Mouse (Mus musculus): ENCODE measurements around the gene Fbxo6.
"Not testable (repeated sequence)": the region's sequence is repeated elsewhere in the genome, so short reads cannot be mapped to it uniquely, and the experiment has no call there.

The Fbxo6 gene

DNA sequence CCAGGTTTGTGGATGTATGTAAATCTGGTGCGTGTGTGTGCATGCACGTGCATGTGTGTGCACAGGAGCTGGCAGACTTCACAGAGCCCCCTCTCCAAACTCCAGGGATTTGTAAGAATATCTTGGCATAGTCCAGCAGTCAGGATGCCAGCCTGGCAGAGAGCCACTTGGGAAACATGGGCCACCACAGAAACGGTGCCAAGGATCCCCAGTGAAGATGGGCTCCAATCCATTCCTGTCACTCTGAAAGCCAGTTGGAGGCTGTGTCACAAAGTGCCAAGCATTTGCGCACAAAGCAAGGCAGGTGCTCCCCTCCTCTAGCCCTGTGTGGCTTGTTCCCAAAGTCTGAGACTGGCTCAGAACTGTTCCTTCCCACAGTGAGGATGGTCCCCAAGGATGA lies 30.6 kb downstream of the Fbxo6 start:
- no peak for DNase-seq

DNA sequence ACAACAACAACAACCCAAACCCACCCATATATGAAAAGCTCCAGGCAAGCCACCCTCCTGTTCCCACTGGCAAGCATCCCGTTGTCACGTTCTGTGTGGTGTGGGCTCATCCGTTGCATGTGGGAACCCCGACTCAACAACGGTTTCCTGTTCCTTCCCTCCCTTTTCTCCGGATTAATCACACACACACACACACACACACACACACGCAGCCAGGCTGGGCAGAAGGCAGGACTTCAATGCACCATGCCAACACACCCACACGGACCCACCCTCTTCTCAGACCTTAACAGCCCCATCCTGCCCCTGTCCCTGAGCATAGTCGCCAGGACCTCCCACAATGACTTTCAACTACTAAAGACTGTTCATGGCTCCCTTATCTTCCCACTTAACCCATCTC lies 31.4 kb downstream of the Fbxo6 start:
- DNase-seq: no peak

DNA sequence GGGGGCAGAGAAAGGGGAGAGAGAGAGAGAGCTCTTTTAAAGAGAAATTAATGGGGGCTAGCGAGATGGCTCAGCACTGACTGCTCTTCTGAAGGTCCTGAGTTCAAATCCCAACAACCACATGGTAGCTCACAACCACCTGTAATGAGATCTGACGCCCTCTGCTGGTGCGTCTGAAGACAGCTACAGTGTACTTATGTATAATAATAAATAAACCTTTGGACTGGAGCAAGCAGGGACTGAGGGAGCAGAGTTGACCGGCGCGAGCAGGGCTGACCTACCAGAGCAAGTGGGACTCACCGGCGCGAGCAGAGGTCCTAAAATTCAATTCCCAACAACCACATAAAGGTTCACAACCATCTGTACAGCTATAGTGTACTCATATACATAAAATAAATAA lies 32.4 kb downstream of the Fbxo6 start:
- DNase-seq: not testable (repeated sequence)

DNA sequence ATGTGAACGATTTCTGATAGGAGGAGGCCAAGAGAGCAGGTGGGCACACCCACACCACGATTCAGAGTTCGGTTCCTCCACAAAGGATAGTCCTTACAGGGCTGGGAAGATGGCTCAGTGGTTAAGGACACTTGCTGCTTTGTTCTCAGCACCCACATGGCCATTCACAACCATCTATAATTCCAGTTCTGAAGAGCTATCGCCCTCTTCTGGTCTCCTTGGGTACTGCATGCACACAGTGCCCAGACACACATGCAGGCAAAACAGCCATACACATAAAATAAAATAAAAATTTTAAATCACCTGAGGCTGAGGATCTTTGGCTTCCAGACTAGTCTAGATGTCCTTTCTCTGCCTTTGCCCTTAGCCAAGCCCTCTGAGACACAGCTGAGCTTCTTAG lies 34.5 kb downstream of the Fbxo6 start:
- no peak for DNase-seq

DNA sequence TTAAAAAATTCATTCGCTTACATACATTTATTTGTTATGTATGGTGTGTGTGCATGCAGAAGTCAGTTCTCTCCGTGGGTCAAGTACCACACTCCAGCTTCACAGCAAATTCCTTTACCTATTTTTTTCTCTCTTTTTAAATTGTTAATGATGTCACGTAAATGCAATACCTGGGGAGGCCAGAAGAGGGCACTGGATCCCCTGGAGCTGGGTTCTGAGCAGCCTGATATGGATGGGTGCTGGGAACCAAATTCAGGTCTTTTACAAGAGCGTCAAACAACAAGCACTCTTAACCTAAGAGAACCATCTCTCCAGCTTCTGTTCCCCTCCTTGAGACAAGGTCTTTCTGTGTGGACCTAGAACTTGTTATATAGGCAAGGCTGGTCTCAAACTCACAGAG lies 35.3 kb downstream of the Fbxo6 start:
- DNase-seq: no peak

DNA sequence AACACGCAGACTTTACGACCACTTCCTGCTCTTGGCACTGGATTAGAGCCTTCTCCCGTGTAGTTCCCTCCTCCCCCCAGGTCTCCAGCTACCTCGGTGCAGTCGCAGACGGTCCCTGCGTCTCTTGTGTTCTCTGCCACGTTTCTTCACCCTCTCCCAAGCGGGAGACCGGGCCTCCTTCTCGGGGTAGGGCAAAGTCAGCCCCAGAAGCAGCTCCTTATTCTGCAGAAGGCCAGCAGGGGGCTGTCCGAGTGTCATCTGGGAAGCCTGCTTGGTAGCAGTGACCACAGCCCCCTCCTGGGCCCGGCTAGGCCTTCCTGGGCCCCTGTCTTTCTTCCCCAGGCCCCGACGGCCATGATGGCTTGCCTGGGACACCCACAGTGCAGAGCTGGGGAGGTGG lies 36.5 kb downstream of the Fbxo6 start:
- peak; percentile 59 for DNase-seq

DNA sequence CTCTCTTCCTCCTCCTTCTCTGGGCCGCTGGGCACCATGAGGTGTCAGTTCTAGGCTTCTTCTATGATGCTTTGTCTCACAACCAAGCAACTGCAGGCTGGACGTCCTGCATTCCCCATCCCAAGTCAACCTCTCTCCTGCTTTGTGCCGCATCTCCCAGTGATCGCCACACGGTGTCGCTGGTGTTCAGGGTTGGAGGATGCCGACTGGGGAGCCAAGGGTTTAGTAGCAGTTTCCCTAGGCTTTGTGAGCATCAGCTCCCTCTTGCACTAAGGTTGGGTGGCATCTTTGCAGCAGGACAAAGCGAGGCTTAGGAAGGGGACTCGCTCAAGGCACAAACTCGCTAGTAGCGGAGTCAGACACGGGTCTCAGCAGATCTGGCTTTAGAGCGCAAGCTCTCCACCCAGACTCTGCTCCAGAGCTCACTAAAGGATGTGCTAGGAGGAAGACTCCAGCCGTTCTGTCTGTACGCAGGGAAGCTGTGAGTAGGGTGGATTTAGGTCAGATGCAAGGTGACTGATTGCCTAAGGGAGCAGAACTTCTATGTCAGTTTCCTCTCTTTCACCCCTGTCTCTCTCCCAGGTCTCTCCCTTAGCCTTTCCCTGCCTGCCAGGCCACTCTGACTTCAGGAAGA lies 37.1 kb downstream of the Fbxo6 start:
- peak; percentile 87 for DNase-seq

DNA sequence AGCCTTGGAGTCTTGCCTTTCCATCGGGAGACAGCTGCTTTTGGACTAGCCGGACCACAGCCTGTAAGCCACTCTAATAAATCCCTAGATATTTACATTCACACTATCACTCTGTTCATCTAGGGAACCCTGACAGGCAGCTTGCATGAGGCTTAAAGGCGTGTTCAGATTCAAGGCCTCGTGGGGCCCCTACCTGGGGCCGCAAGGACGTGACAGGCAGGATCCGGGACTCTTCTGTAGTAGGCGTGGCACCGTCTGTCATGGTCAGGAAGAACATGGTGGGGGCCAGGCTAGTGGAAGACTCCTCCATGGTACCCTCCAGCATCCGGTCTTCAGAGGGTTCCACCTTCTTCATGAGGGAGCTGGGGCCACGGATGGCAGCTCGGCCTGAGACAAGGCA lies 39.4 kb downstream of the Fbxo6 start:
- no peak for DNase-seq

DNA sequence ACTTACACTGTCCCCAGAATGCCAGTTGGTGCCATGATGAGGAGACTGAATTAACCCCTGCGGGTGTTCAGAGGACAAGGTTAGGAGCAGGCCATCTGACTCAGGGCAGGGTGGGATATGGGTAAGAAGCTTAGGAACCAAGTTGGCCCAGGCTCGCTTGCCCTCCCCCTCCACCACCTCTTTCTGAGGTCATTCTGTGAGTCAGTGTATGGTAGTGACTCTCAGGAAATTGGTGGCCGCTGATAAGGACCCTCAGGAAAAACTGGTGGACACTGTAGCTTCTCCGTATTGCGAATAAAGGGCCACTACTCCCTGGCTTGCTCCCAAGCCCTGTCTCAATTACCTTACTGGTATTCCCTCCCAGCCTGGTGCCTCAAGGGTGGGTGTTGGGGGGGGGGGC lies 42.7 kb downstream of the Fbxo6 start:
- DNase-seq: no peak

DNA sequence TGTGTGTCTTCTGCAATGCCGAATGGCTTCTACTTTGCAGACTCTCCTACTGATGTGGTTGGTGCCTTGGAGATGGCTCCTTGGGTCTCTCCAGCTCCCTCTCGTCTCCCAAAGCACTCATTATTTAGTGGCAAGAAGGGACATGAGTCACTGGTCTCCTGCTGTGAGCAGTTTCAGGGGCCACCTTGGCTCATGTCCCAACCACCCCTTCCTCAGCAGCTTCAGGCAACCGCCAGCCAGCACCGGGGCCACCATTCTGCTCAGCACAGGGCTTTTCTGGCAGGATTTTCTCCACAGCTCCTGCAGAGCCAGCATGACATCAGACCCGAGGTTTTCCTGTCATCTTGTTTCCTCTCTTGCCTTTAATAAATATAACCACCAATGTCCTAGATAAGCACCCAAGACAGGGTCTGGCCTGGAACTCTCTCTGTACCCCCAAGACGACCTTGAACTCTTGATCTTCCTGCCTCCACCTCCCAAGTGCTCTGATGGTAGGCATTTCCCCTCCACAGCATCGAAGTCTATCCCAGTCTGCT lies 43.3 kb downstream of the Fbxo6 start:
- no peak for DNase-seq

DNA sequence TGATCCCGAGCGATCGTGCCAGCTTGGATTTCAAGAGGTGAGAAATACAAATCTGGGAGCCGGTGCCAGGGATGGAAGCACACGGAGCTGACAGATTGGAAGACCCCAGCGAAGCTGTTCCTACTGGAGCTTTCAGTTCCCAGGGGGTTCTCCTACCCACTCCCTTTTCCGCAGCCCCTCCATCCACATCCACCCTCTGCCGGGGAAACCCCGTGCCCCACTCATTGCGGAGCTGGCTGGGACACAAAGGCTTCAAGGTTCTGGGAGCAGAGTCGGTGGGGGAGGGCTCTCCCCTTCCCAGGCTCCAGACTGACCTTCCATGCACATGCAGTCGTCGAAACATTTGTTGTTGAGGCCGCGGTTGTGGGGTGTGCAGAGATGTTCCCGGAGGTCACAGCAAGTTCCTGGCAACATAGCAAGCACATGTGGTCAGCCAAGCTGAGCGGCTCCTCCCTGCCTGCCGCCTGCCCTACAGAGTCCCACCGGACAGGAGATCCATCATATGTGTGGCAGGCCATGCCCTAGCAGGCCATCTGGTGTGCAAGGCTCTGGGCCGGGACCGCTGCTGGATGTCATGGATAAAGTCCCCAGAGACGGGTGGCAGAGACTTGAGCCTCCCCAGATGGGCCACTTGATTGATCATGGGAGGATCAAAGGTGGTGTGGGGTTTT lies 44.2 kb downstream of the Fbxo6 start:
- no peak for DNase-seq

DNA sequence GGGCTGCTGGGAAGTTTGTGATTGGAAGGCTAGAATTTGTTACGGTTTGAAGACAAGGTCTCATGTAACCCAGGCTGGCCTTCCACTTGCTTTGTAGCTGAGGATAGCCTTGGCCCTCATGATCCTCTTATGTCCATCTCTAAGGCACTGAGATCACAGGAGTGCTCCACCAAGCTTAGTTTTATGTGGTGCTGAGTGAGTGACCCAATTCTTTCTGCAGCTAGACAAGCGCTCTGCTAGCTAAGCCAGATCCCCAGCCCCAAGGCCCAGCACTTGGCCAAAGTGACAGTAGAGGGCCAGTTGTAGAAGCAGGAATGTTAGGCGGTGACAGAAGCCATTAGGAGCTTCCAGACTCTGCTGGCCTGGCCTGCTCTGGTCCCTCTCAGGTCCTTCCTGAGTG lies 47.8 kb downstream of the Fbxo6 start:
- no peak for DNase-seq

DNA sequence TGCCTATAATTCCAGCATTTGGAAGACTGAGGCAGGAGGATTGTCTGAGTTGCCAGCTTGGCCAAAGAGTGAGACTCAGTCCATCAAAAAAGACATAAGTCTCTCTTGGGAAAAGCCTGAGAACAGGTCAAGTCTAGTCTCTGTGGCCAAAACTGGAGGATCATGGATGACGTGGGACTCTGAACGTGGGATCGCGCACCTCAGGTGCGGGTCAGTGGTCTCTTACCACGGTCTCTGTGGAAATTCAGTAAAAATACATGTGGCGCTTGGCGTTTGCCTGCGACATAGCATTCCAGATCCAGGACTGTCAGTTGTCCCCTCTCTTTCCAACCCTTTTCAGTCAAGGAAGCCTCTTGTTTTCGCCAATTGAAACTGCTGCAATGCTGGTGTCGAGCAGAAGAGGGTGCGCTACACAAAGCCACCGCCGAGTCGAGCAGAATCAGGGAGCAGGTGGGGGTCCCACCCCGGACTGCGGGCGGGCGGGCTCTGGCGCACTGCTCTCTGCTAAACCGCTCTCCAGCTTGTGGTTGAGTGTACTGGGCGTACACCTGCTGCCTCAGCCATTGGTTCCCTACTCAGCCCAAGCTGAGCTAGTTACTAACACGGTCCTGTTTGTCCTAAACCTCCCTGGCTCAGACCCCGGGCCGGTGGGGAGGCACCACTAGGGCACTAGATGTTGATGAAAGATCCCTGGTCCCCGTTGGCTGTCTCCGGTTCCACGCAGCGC lies 50.0 kb downstream of the Fbxo6 start:
- DNase-seq: peak; percentile 64

DNA sequence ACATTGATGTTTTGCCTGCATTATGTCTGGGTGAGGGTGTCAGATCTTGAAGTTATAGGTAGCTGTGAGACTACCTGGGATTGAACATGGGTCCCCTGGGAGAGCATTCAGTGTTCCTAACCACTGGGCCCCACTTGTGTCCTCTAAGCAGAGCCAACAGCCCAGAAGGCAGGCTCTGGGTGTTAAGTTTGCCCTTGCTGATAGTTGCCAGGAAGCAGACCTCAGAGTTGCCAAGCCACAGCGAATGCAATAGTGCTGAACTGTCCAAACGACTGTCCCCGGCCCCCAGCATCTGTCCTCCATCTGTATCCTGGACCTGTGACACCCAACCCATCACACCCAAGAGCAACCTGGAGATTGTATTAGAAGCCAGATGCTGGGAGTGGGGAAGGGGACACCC lies 53.3 kb downstream of the Fbxo6 start:
- no peak for DNase-seq

DNA sequence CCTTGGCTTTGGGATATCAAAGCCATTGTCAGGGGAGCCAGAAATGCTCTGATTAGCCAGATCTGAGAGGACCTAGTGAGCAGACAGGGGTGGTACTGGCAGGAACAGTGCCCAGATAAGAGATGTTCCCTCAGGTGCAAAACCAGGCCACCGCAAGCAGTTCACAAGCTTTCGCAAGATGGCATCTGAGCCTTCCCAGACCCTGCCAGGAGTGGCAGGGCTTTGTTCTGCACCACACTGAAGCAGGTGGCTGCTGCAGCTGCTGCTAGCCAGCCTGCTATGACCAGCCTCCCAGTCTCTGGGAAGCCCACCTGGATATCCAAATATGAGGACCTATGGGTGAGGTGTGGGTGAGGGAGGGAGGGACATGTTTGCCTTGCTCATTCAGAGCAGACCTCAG lies 54.0 kb downstream of the Fbxo6 start:
- no peak for DNase-seq

Data from kidney, adult 18-20 months (tissue).